Mouse (Mus musculus) left cerebral cortex, adult 2 months (tissue): Measurements from ENCODE around the gene Impdh1. TPM values are rescaled to one million over a fixed set of nuclear protein-coding genes. Genes with fewer than 3 reads are reported as not detected.

ENCODE experiments used
- DNase-seq, 2 experiments: peaks; one replicate each; pipeline ENCODE4 v3.0.0; 2021 to 2022; ENCODE audit warnings: low spot score in 2 of 2, mixed read lengths in 1 of 2; ENCODE audit errors: extremely low spot score in 1 of 2
- H3K27ac ChIP-seq: fragments of 200-600 bp; 2 replicates; pipeline ENCODE4 v1.8.1; 2022
- H3K4me3 ChIP-seq: fragments of 200-600 bp; 2 replicates; pipeline ENCODE4 v1.8.1; 2022
- CTCF ChIP-seq: fragments of 200-600 bp; IDR thresholded peaks from 2 replicates; pipeline ENCODE4 v1.8.1; 2022; ENCODE audit warnings: antibody characterized with exemption, mild to moderate bottlenecking, moderate library complexity
- intact Hi-C: fragments of 180-260 bp; cut with DNase I; formaldehyde crosslinking; loops from one replicate; pipeline ENCODE4 v1.15.1; 2025
- total RNA-seq, 2 experiments: library from RNA; stranded (reverse); gene quantifications; 2 replicates each; pipeline ENCODE4 v1.2.3; 2021

The Impdh1 gene
- total RNA-seq, 2 experiments from 2014 or later = 57.1 to 62.7 TPM

- TF ChIP-seq CTCF = no peak; the same call in 1 of the 2 replicates
- intact Hi-C loops = loop anchor here (2.0 kb wide), 1 partner anchor 61 kb away; the partner anchor contains the start of gene Hilpda
- H3K27ac ChIP-seq = peak overlapping the region; percentile 92
- DNase-seq = peak; percentile 74 to 79
- peak overlapping the region; percentile 67 for H3K4me3 ChIP-seq
Observed at GRCm38 (mm10) chr6:29211806-29212492, 4.2 kb downstream of the Impdh1 start.

GRCm38 (mm10) chr6:29211146-29211545, 5.0 kb downstream of the Impdh1 start:
- intact Hi-C loops = no loop called here
- no peak; the same call in 1 of the 2 replicates for TF ChIP-seq CTCF
- DNase-seq = no peak
- peak overlapping the region; percentile 67 for H3K4me3 ChIP-seq
- peak overlapping the region; percentile 92 for H3K27ac ChIP-seq

- intact Hi-C loops = no loop called here
- Histone ChIP-seq H3K27ac (no peak overlapping the region), H3K4me3 (no peak overlapping the region)
- no peak for TF ChIP-seq CTCF
- no peak for DNase-seq
Observed at GRCm38 (mm10) chr6:29210231-29210936, 5.8 kb downstream of the Impdh1 start.

- intact Hi-C loops = no loop called here
- Histone ChIP-seq H3K4me3 (no peak overlapping the region), H3K27ac (no peak overlapping the region)
- DNase-seq = peak in 1 of 2 experiments; percentile 5
- TF ChIP-seq CTCF = no peak
Observed at GRCm38 (mm10) chr6:29208178-29208577, 8.0 kb downstream of the Impdh1 start.

GRCm38 (mm10) chr6:29207017-29207416, 9.1 kb downstream of the Impdh1 start:
- intact Hi-C loops = no loop called here
- no peak for TF ChIP-seq CTCF
- Histone ChIP-seq H3K4me3 (no peak overlapping the region), H3K27ac (no peak overlapping the region)
- DNase-seq = no peak

- no peak overlapping the region for H3K27ac ChIP-seq
Observed at GRCm38 (mm10) chr6:29206006-29206405, 10.2 kb downstream of the Impdh1 start.

GRCm38 (mm10) chr6:29204932-29205614, 11.1 kb downstream of the Impdh1 start:
- no peak overlapping the region for H3K4me3 ChIP-seq
- TF ChIP-seq CTCF = peak; percentile 89
- H3K27ac ChIP-seq = no peak overlapping the region
- intact Hi-C loops = loop anchor here (1.0 to 2.0 kb wide), 2 partner anchors 36 to 74 kb away; partner anchors contain the start of gene Fam71f2
- DNase-seq = peak in 1 of 2 experiments; percentile 42

More at GRCm38 (mm10) chr6:29206006-29206405, 10.2 kb downstream of the Impdh1 start:
- DNase-seq = no peak
- H3K4me3 ChIP-seq = no peak overlapping the region
- intact Hi-C loops = no loop called here
- TF ChIP-seq CTCF = no peak

GRCm38 (mm10) chr6:29203861-29204585, 12.1 kb downstream of the Impdh1 start:
- TF ChIP-seq CTCF = no peak
- Histone ChIP-seq H3K4me3 (no peak overlapping the region), H3K27ac (no peak overlapping the region)
- intact Hi-C loops = loop anchor here (2.0 kb wide), 1 partner anchor 37 kb away; no protein-coding TSS in a partner anchor
- no peak for DNase-seq

- H3K27ac ChIP-seq = no peak overlapping the region
- H3K4me3 ChIP-seq = no peak overlapping the region
- TF ChIP-seq CTCF = no peak
- intact Hi-C loops = no loop called here
- DNase-seq = no peak
Observed at GRCm38 (mm10) chr6:29203096-29203495, 13.1 kb downstream of the Impdh1 start.

- intact Hi-C loops = no loop called here
- DNase-seq = no peak
- TF ChIP-seq CTCF = no peak
Observed at GRCm38 (mm10) chr6:29201988-29202387, 14.2 kb downstream of the Impdh1 start.

GRCm38 (mm10) chr6:29201341-29201740, 14.8 kb downstream of the Impdh1 start:
- no peak for DNase-seq
- Histone ChIP-seq H3K27ac (no peak overlapping the region), H3K4me3 (no peak overlapping the region)
- no peak for TF ChIP-seq CTCF
- intact Hi-C loops = no loop called here

More at GRCm38 (mm10) chr6:29201988-29202387, 14.2 kb downstream of the Impdh1 start:
- Histone ChIP-seq H3K27ac (no peak overlapping the region), H3K4me3 (no peak overlapping the region)
